Mouse (Mus musculus): ENCODE results near the gene Olfr1489. TPM values are rescaled to one million over a fixed set of nuclear protein-coding genes. Genes with fewer than 3 reads are reported as not detected.
"Not testable (repeated sequence)": the region's sequence is repeated elsewhere in the genome, so short reads cannot be mapped to it uniquely, and the experiment has no call there.

Olfr1489 gene
- polyA plus RNA-seq (2014; fragmentation: Nextera tagmentation; extraction: Ambion mirVana): not detected in 2 replicates

DNA sequence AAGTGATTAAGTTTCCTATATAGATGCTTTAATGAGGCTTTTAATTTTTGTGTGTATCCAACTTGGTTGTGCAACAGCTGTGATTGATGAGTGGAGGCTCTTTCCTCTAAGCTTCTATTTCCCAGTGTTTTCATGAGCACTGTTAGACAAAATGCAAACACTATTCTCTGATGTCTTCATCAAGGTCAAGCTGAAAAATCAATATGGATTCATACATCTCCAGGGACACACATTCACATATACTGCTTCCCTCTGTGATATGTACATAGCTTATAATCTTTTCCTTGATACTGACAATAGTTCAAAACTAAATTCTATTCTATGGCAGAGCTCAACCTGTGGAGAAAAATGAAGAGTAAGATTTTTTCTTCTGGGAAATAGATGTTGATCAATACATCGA, at the start of gene Olfr1489:
Gene Olfr1489 (plus strand): TSS at position 301 of the 400 bp plus-strand sequence.
- H3K9ac ChIP-seq (ENCODE audit: low read length): no peak within 1 kb of the TSS
- DNase-seq (ENCODE audit: low spot score) (no peak), ATAC-seq (replicated peaks; ENCODE audit: low FRiP score) (no peak)
- no peaks in the 10 kb centered on the region for H3K27me3 ChIP-seq (ENCODE audit: control insufficient read depth, insufficient read depth, low read length)
- no peak within 1 kb of the TSS for H3K4me2 ChIP-seq (ENCODE audit: low read depth, low read length, severe bottlenecking)
- no peaks in the 10 kb centered on the region for H3K4me1 ChIP-seq (replicated peaks; ENCODE audit: control insufficient read depth, insufficient read depth, low read length)
- no peak within 1 kb of the TSS for H3K27ac ChIP-seq (ENCODE audit: low read depth, low read length)
- H3K9me3 ChIP-seq (ENCODE audit: control insufficient read depth, low read length): no peaks in the 10 kb centered on the region; the same call in 1 of the 2 replicates
- no peaks in the 10 kb centered on the region for H3K36me3 ChIP-seq (ENCODE audit: control insufficient read depth, insufficient read depth, low read length)
- 96% methylated on average over 1 of the region's 1 CpGs for WGBS
- H3K4me3 ChIP-seq (ENCODE audit: low read depth, low read length): no peak within 1 kb of the TSS

GRCm38 (mm10) chr19:13583211-13583610, 48.2 kb upstream of the Olfr1489 start, which contains the start of gene Olfr1484:
Gene Olfr1484 (plus strand): TSS chr19:13583511.
- H3K4me2 ChIP-seq (ENCODE audit: low read depth, low read length, severe bottlenecking): no peak within 1 kb of the TSS
- no peak for DNase-seq (ENCODE audit: low spot score)
- no peak for ATAC-seq (replicated peaks; ENCODE audit: low FRiP score)
- H3K36me3 ChIP-seq (ENCODE audit: control insufficient read depth, insufficient read depth, low read length): no peaks in the 10 kb centered on the region
- no peak within 1 kb of the TSS for H3K9ac ChIP-seq (ENCODE audit: low read length)
- H3K4me3 ChIP-seq (ENCODE audit: low read depth, low read length): no peak within 1 kb of the TSS
- no peaks in the 10 kb centered on the region for H3K9me3 ChIP-seq (ENCODE audit: control insufficient read depth, low read length)
- H3K27ac ChIP-seq (ENCODE audit: low read depth, low read length): no peak within 1 kb of the TSS
- H3K27me3 ChIP-seq (ENCODE audit: control insufficient read depth, insufficient read depth, low read length): no peaks in the 10 kb centered on the region
- no peaks in the 10 kb centered on the region for H3K4me1 ChIP-seq (replicated peaks; ENCODE audit: control insufficient read depth, insufficient read depth, low read length)
- WGBS: 93% methylated on average over 1 of the region's 1 CpGs

GRCm38 (mm10) chr19:13617075-13617474, 14.3 kb upstream of the Olfr1489 start, which contains the start of gene Olfr1487:
Gene Olfr1487 (plus strand): TSS chr19:13617375.
- not testable (repeated sequence) for H3K27me3 ChIP-seq (ENCODE audit: control insufficient read depth, insufficient read depth, low read length); H3K4me3 ChIP-seq (ENCODE audit: low read depth, low read length); H3K9ac ChIP-seq (ENCODE audit: low read length); H3K27ac ChIP-seq (ENCODE audit: low read depth, low read length); H3K36me3 ChIP-seq (ENCODE audit: control insufficient read depth, insufficient read depth, low read length); H3K9me3 ChIP-seq (ENCODE audit: control insufficient read depth, low read length); H3K4me2 ChIP-seq (ENCODE audit: low read depth, low read length, severe bottlenecking); DNase-seq (ENCODE audit: low spot score); ATAC-seq (replicated peaks; ENCODE audit: low FRiP score); H3K4me1 ChIP-seq (replicated peaks; ENCODE audit: control insufficient read depth, insufficient read depth, low read length)
- WGBS: 93% methylated on average over 2 of the region's 2 CpGs

DNA sequence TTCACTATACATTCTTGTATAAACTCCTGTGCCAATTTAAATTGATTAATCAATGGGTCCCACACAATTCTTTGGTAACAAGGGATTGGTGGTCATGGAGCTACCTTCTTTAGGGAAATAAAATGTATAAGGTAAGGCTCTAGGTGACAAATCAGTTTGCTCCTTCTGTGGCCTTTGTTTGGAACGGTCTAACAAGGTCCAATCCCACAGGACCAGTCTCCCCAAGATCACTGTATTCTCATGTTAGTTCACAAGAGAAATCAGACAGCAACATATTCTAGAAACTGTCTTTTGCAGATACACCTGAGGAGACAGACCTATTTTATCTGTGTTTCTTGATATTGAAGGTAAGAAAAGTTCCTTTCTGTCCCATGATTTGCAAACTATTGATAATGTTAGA, 19.4 kb downstream of the Olfr1489 start, which contains the start of gene Olfr1490:
Gene Olfr1490 (plus strand): TSS at position 301 of the 400 bp plus-strand sequence.
- Histone ChIP-seq H3K4me2 (ENCODE audit: low read depth, low read length, severe bottlenecking) (no peak within 1 kb of the TSS), H3K36me3 (ENCODE audit: control insufficient read depth, insufficient read depth, low read length) (no peaks in the 10 kb centered on the region), H3K27me3 (ENCODE audit: control insufficient read depth, insufficient read depth, low read length) (no peaks in the 10 kb centered on the region), H3K9ac (ENCODE audit: low read length) (no peak within 1 kb of the TSS), H3K9me3 (ENCODE audit: control insufficient read depth, low read length) (no peaks in the 10 kb centered on the region), H3K4me3 (ENCODE audit: low read depth, low read length) (no peak within 1 kb of the TSS), H3K4me1 (replicated peaks; ENCODE audit: control insufficient read depth, insufficient read depth, low read length) (no peaks in the 10 kb centered on the region), H3K27ac (ENCODE audit: low read depth, low read length) (no peak within 1 kb of the TSS)
- DNase-seq (ENCODE audit: low spot score) (no peak), ATAC-seq (replicated peaks; ENCODE audit: low FRiP score) (no peak)
- WGBS: 76% methylated on average over 1 of the region's 1 CpGs

Small RNA genes within 50 kb of the gene (microRNA-seq; reads per million reads assigned to microRNA genes)
- gene Gm22323 (ENCODE audit: insufficient number of aligned reads) (not detected), gene Gm23931 (ENCODE audit: insufficient number of aligned reads) (not detected)

Other genes with a start within 250 kb of the Olfr1489 start
- not detected in 2 replicates for gene Olfr1469, start 223.8 kb upstream of the Olfr1489 start, polyA plus RNA-seq (2014; fragmentation: Nextera tagmentation; extraction: Ambion mirVana)
- gene Olfr1471, start 188.2 kb upstream of the Olfr1489 start, polyA plus RNA-seq (2014; fragmentation: Nextera tagmentation; extraction: Ambion mirVana): not detected in 2 replicates
- gene Olfr1472, start 175.5 kb upstream of the Olfr1489 start, polyA plus RNA-seq (2014; fragmentation: Nextera tagmentation; extraction: Ambion mirVana): not detected in 2 replicates
- not detected in 2 replicates for gene Olfr1474, start 162.1 kb upstream of the Olfr1489 start, polyA plus RNA-seq (2014; fragmentation: Nextera tagmentation; extraction: Ambion mirVana)
- not detected in 2 replicates for gene Olfr1475, start 151.4 kb upstream of the Olfr1489 start, polyA plus RNA-seq (2014; fragmentation: Nextera tagmentation; extraction: Ambion mirVana)
- not detected in 2 replicates for gene Olfr1477, start 131.1 kb upstream of the Olfr1489 start, polyA plus RNA-seq (2014; fragmentation: Nextera tagmentation; extraction: Ambion mirVana)
- not detected in 2 replicates for gene Olfr1480, start 103.7 kb upstream of the Olfr1489 start, polyA plus RNA-seq (2014; fragmentation: Nextera tagmentation; extraction: Ambion mirVana)
- gene Olfr1484, start 48.1 kb upstream of the Olfr1489 start, polyA plus RNA-seq (2014; fragmentation: Nextera tagmentation; extraction: Ambion mirVana): not detected in 2 replicates
- gene Olfr1487, start 14.2 kb upstream of the Olfr1489 start, polyA plus RNA-seq (2014; fragmentation: Nextera tagmentation; extraction: Ambion mirVana): not detected in 2 replicates
- gene Olfr1490, start 19.5 kb downstream of the Olfr1489 start, polyA plus RNA-seq (2014; fragmentation: Nextera tagmentation; extraction: Ambion mirVana): not detected in 2 replicates
- gene Olfr1491, start 65.6 kb downstream of the Olfr1489 start, polyA plus RNA-seq (2014; fragmentation: Nextera tagmentation; extraction: Ambion mirVana): not detected in 2 replicates
- not detected in 2 replicates for gene Olfr1493-ps1, start 91.7 kb downstream of the Olfr1489 start, polyA plus RNA-seq (2014; fragmentation: Nextera tagmentation; extraction: Ambion mirVana)
- not detected in 2 replicates for gene Olfr1494, start 108.1 kb downstream of the Olfr1489 start, polyA plus RNA-seq (2014; fragmentation: Nextera tagmentation; extraction: Ambion mirVana)
- not detected in 2 replicates for gene Olfr1495, start 133.0 kb downstream of the Olfr1489 start, polyA plus RNA-seq (2014; fragmentation: Nextera tagmentation; extraction: Ambion mirVana)
- gene Olfr1496, start 146.3 kb downstream of the Olfr1489 start, polyA plus RNA-seq (2014; fragmentation: Nextera tagmentation; extraction: Ambion mirVana): not detected in 2 replicates
- gene Olfr1497, start 166.6 kb downstream of the Olfr1489 start, polyA plus RNA-seq (2014; fragmentation: Nextera tagmentation; extraction: Ambion mirVana): not detected in 2 replicates
- gene Olfr1499, start 187.8 kb downstream of the Olfr1489 start, polyA plus RNA-seq (2014; fragmentation: Nextera tagmentation; extraction: Ambion mirVana): not detected in 2 replicates
- not detected in 2 replicates for gene Olfr1500, start 198.9 kb downstream of the Olfr1489 start, polyA plus RNA-seq (2014; fragmentation: Nextera tagmentation; extraction: Ambion mirVana)
- gene Olfr1501, start 219.1 kb downstream of the Olfr1489 start, polyA plus RNA-seq (2014; fragmentation: Nextera tagmentation; extraction: Ambion mirVana): not detected in 2 replicates
- gene Olfr1502, start 230.2 kb downstream of the Olfr1489 start, polyA plus RNA-seq (2014; fragmentation: Nextera tagmentation; extraction: Ambion mirVana): not detected in 2 replicates

All from forebrain, embryonic 11.5 days (tissue).